Mouse (Mus musculus): ENCODE results near the gene Gal3st2. TPM values are rescaled to one million over a fixed set of nuclear protein-coding genes. Genes with fewer than 3 reads are reported as not detected.
"Not testable (repeated sequence)": the region's sequence is repeated elsewhere in the genome, so short reads cannot be mapped to it uniquely, and the experiment has no call there.

Gal3st2 gene
- polyA plus RNA-seq, 1 experiment from 2014 or later, result not detected

GRCm38 (mm10) chr1:93906690-93907089 lies 45.6 kb downstream of the Gal3st2 start:
- H3K27me3 ChIP-seq (replicated peaks; ENCODE audit: control insufficient read depth, insufficient read depth, low read length); H3K9me3 ChIP-seq (ENCODE audit: control insufficient read depth, low read length); H3K27ac ChIP-seq (ENCODE audit: low read depth, low read length); H3K4me3 ChIP-seq (ENCODE audit: low read length); H3K4me2 ChIP-seq (ENCODE audit: low read length); H3K9ac ChIP-seq (ENCODE audit: low read depth, low read length); H3K4me1 ChIP-seq (ENCODE audit: control insufficient read depth, insufficient read depth, low read depth, low read length); H3K36me3 ChIP-seq (ENCODE audit: control insufficient read depth, insufficient read depth, low read length); ATAC-seq: not testable (repeated sequence)
- 75% methylated on average over 3 of the region's 5 CpGs for WGBS

DNA sequence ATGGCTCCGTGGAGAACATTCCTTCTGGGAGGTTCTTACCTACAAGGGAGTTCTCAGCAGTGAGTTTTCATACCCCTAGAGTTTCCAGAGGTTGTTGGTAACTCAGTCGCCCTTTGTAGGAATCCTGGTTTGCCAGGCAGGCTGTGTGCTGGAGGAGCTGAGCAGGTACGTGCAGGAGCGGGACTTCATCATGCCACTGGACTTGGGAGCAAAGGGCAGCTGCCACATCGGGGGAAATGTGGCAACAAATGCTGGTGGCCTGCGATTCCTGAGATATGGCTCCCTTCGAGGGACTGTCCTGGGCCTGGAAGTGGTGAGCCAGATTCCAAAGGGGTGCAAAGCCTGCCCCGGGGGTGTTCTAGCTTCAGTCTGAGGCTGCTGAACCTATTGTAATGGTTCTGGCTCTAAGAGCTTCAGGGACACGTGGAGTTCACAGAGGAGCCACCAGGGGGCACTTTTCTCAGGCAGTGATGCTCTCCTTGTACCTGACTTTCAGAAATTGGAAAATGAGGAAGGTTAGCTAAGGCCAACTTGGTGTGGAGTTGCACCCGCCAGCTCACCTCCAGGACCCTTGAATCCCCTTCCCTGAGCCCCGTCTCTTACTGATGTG lies 48.0 kb downstream of the Gal3st2 start:
- H3K9me3 ChIP-seq (ENCODE audit: control insufficient read depth, low read length); H3K9ac ChIP-seq (ENCODE audit: low read depth, low read length); H3K36me3 ChIP-seq (ENCODE audit: control insufficient read depth, insufficient read depth, low read length); H3K4me1 ChIP-seq (ENCODE audit: control insufficient read depth, insufficient read depth, low read depth, low read length); H3K4me3 ChIP-seq (ENCODE audit: low read length); H3K27ac ChIP-seq (ENCODE audit: low read depth, low read length); H3K4me2 ChIP-seq (ENCODE audit: low read length); H3K27me3 ChIP-seq (replicated peaks; ENCODE audit: control insufficient read depth, insufficient read depth, low read length): not testable (repeated sequence)
- WGBS, result no CpG with 5 or more reads among the region's 11 CpGs
- 0 out of 2 replicates have a peak, but pooled peaks have one; percentile 40 for ATAC-seq

DNA sequence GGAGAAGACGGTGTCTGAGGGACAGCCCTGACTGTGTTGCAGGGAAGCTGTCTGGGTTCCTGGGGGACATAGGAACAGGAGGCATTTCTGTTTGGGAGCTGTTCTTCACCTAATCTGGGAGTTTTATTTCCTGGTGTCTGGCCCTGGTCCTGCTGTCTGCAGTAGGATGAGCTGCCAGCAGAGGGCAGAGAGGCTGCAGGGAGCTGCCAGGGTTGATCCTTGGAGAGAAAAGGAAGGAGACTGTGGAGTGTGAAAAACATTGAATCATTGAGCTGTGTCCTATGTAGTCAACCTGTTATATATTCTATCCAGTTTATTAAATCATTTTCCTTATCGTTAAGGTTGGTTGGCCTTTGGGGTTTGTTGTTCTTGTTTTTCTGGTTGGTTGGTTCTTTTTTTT lies 50.8 kb downstream of the Gal3st2 start:
- no CpG with 5 or more reads among the region's 2 CpGs for WGBS
- H3K27ac ChIP-seq (ENCODE audit: low read depth, low read length); H3K9me3 ChIP-seq (ENCODE audit: control insufficient read depth, low read length); H3K36me3 ChIP-seq (ENCODE audit: control insufficient read depth, insufficient read depth, low read length); H3K4me1 ChIP-seq (ENCODE audit: control insufficient read depth, insufficient read depth, low read depth, low read length); H3K27me3 ChIP-seq (replicated peaks; ENCODE audit: control insufficient read depth, insufficient read depth, low read length); H3K4me2 ChIP-seq (ENCODE audit: low read length); H3K4me3 ChIP-seq (ENCODE audit: low read length); H3K9ac ChIP-seq (ENCODE audit: low read depth, low read length): not testable (repeated sequence)
- ATAC-seq, result peak; percentile 64; the same call in 1 of the 2 replicates

DNA sequence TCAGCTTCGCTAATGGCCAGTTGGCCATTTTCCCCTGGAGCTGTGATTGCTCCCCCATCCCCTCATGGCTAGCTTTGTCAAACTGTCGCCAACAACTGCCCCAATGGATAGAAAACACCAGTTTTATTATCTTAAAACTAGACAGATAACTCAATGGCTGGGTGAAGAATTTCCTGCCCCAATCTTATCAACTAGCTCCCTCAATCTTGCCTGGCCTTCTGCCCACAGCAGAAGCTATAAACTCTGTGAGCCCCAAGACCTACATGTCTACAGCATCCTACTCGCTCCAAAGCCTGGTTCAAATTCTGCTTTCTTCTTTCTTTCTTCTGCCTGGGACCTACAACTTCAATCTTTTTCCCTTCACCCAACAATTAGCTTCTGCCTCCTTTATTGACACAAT lies 56.1 kb downstream of the Gal3st2 start:
- not testable (repeated sequence) for H3K4me2 ChIP-seq (ENCODE audit: low read length); H3K4me3 ChIP-seq (ENCODE audit: low read length); H3K9me3 ChIP-seq (ENCODE audit: control insufficient read depth, low read length); H3K9ac ChIP-seq (ENCODE audit: low read depth, low read length); H3K27me3 ChIP-seq (replicated peaks; ENCODE audit: control insufficient read depth, insufficient read depth, low read length); ATAC-seq; H3K27ac ChIP-seq (ENCODE audit: low read depth, low read length); H3K36me3 ChIP-seq (ENCODE audit: control insufficient read depth, insufficient read depth, low read length); H3K4me1 ChIP-seq (ENCODE audit: control insufficient read depth, insufficient read depth, low read depth, low read length)
- WGBS, result 86% methylated on average over 3 of the region's 3 CpGs

DNA sequence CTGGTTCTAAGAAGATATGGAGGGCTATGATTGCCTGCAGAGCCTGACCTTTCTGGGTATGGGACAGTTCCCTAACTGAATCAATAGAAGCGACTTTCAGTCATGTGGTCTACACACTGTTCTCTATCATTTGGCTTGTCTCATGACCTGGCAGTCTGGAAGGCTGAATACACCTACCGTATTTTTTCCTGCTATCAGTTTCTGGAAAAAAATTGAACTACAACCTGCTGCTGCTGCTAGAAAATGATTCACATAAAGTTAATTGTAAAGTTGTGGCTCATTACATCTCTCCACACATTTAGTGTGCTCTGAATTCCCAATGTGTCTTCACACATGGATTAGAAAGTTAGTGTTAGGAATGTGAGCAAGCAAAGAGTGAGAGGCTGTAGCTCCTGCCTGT lies 56.9 kb downstream of the Gal3st2 start, which contains the start of gene Gal3st2b:
Gene Gal3st2b, plus strand, starts transcription at position 301 of the 400 bp plus-strand sequence.
- not testable (repeated sequence) for H3K27ac ChIP-seq (ENCODE audit: low read depth, low read length); H3K4me3 ChIP-seq (ENCODE audit: low read length); H3K9me3 ChIP-seq (ENCODE audit: control insufficient read depth, low read length); H3K4me1 ChIP-seq (ENCODE audit: control insufficient read depth, insufficient read depth, low read depth, low read length); H3K9ac ChIP-seq (ENCODE audit: low read depth, low read length); H3K4me2 ChIP-seq (ENCODE audit: low read length); H3K27me3 ChIP-seq (replicated peaks; ENCODE audit: control insufficient read depth, insufficient read depth, low read length); ATAC-seq; H3K36me3 ChIP-seq (ENCODE audit: control insufficient read depth, insufficient read depth, low read length)
- WGBS, result 82% methylated on average over 2 of the region's 2 CpGs

GRCm38 (mm10) chr1:93918775-93919174 lies 57.7 kb downstream of the Gal3st2 start:
- H3K4me3 ChIP-seq (ENCODE audit: low read length); H3K9ac ChIP-seq (ENCODE audit: low read depth, low read length); ATAC-seq; H3K27ac ChIP-seq (ENCODE audit: low read depth, low read length); H3K27me3 ChIP-seq (replicated peaks; ENCODE audit: control insufficient read depth, insufficient read depth, low read length); H3K9me3 ChIP-seq (ENCODE audit: control insufficient read depth, low read length); H3K4me1 ChIP-seq (ENCODE audit: control insufficient read depth, insufficient read depth, low read depth, low read length); H3K4me2 ChIP-seq (ENCODE audit: low read length); H3K36me3 ChIP-seq (ENCODE audit: control insufficient read depth, insufficient read depth, low read length): not testable (repeated sequence)
- WGBS, result 90% methylated on average over 1 of the region's 1 CpGs

DNA sequence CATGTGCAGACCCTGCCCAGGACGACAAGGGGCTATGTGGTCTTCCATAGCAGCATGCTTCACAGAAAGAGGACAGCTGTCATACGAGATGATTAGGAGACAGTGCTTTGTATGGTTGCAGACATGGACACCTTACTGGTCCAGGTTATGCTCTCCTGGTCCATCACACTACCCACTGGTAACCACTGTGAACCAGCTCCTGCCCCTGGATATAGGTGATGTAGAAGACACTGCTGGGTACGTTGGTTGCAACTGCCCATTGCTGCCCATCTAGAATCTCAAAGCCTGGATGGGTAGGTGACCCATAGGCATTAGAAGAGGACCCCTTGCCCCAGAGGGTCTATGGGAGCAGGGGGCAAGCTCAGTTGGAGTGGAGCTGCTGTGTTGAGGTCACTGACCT lies 58.2 kb downstream of the Gal3st2 start:
- 85% methylated on average over 3 of the region's 3 CpGs for WGBS
- H3K4me3 ChIP-seq (ENCODE audit: low read length); H3K9ac ChIP-seq (ENCODE audit: low read depth, low read length); H3K4me1 ChIP-seq (ENCODE audit: control insufficient read depth, insufficient read depth, low read depth, low read length); H3K4me2 ChIP-seq (ENCODE audit: low read length); H3K27ac ChIP-seq (ENCODE audit: low read depth, low read length); ATAC-seq; H3K36me3 ChIP-seq (ENCODE audit: control insufficient read depth, insufficient read depth, low read length); H3K9me3 ChIP-seq (ENCODE audit: control insufficient read depth, low read length); H3K27me3 ChIP-seq (replicated peaks; ENCODE audit: control insufficient read depth, insufficient read depth, low read length): not testable (repeated sequence)

- H3K36me3 ChIP-seq (ENCODE audit: control insufficient read depth, insufficient read depth, low read length); H3K9ac ChIP-seq (ENCODE audit: low read depth, low read length); H3K27ac ChIP-seq (ENCODE audit: low read depth, low read length); H3K4me3 ChIP-seq (ENCODE audit: low read length); H3K27me3 ChIP-seq (replicated peaks; ENCODE audit: control insufficient read depth, insufficient read depth, low read length); H3K4me1 ChIP-seq (ENCODE audit: control insufficient read depth, insufficient read depth, low read depth, low read length); H3K4me2 ChIP-seq (ENCODE audit: low read length); H3K9me3 ChIP-seq (ENCODE audit: control insufficient read depth, low read length); ATAC-seq: not testable (repeated sequence)
- WGBS, result 85% methylated on average over 3 of the region's 3 CpGs
Measured at GRCm38 (mm10) chr1:93922609-93923008, 61.5 kb downstream of the Gal3st2 start.

DNA sequence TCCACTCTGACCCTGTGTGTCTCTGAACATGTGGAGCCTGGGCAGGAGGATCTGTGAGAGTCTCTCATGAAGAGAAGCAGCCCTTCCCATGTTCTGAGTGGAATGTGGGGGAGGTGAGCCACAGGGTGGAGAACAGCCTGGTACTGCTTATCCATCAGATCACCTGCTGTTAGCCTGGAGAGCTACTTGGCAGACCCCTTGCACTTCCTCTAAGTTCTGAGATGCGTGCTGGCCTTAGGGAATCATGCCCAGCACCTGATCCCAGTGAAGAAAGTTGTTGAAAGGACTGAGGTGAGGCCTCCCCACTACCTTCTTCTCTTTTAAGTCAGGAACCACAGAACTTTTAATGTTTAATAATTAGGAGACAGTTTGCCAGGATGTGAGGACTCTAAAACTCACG lies 62.0 kb downstream of the Gal3st2 start:
- not testable (repeated sequence) for H3K9ac ChIP-seq (ENCODE audit: low read depth, low read length); H3K4me2 ChIP-seq (ENCODE audit: low read length); H3K27me3 ChIP-seq (replicated peaks; ENCODE audit: control insufficient read depth, insufficient read depth, low read length); ATAC-seq; H3K36me3 ChIP-seq (ENCODE audit: control insufficient read depth, insufficient read depth, low read length); H3K9me3 ChIP-seq (ENCODE audit: control insufficient read depth, low read length); H3K27ac ChIP-seq (ENCODE audit: low read depth, low read length); H3K4me1 ChIP-seq (ENCODE audit: control insufficient read depth, insufficient read depth, low read depth, low read length); H3K4me3 ChIP-seq (ENCODE audit: low read length)
- WGBS, result 68% methylated on average over 2 of the region's 2 CpGs
